Comparison of ENCODE assay signal across 15 mouse cellular contexts in the genomic region with DNA sequence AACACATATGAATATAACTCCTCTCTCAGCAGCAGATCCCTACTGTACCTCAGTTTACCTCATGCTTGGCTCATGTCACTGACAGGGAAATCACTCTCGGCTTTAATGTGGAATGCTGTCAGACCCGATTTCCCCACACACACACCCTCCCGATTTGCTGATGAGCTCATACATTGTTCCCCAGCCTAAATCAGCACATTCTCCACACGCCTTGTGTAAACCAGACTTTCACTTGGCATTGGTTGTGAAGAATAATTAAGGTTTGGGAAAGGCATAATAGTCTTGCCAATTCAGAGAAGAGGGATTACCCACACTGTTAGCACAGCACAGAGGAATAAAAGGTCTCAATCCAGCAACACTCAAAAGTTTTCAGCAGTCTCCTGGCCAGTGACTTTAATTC.
A peak's percentile ranks its signal among the peaks of the same experiment; 100 is the strongest.
DNase-seq lines count a peak whose midpoint lies in the region; ATAC-seq lines count a peak whose summit lies in the region.
"Had no signal": no experiment of that assay in that cellular context is flagged by ENCODE, and none has a peak within 500 bp of the region (broad histone marks: within the 10 kb centered on the region; RNA-seq: fewer than 3 reads in every experiment).

No protein-coding gene starts in this region.

- ATAC-seq in hindbrain, embryonic 12.5 days (ENCODE audit: low FRiP score) = peak; percentile 35; the same call in 1 of the 2 replicates
- ATAC-seq in embryonic facial prominence, embryonic 15.5 days (ENCODE audit: insufficient number of reproducible peaks, low FRiP score, low TSS enrichment, low read depth) = peak; percentile 69; the same call in 1 of the 2 replicates
- ATAC-seq in midbrain, embryonic 13.5 days = peak; percentile 60; the same call in 1 of the 2 replicates

- H3K4me3 ChIP-seq in hindbrain, embryonic 12.5 days = no peak overlapping the region
- H3K4me3 ChIP-seq in hindbrain, embryonic 10.5 days = no peak overlapping the region
- no peak overlapping the region for H3K4me3 ChIP-seq in embryonic facial prominence, embryonic 15.5 days (replicated peaks)
- no peak overlapping the region for H3K4me3 ChIP-seq in midbrain, embryonic 13.5 days (replicated peaks)
- H3K4me3 ChIP-seq: erythroblast, embryonic 14.5 days; heart, embryonic 12.5 days had no signal

- WGBS in hindbrain, embryonic 12.5 days = 70% methylated on average over 4 of the region's 4 CpGs
- 79% methylated on average over 4 of the region's 4 CpGs for WGBS in hindbrain, embryonic 10.5 days
- WGBS in embryonic facial prominence, embryonic 15.5 days = 30% methylated on average over 4 of the region's 4 CpGs
- WGBS in midbrain, embryonic 13.5 days = 43% methylated on average over 4 of the region's 4 CpGs

- H3K27ac ChIP-seq in hindbrain, embryonic 12.5 days = no peak overlapping the region
- no peak overlapping the region for H3K27ac ChIP-seq in hindbrain, embryonic 10.5 days
- no peak overlapping the region for H3K27ac ChIP-seq in embryonic facial prominence, embryonic 15.5 days (replicated peaks)
- H3K27ac ChIP-seq in midbrain, embryonic 13.5 days = no peak overlapping the region
- H3K27ac ChIP-seq: kidney, postnatal 0 days had no signal

- H3K4me1 ChIP-seq in hindbrain, embryonic 12.5 days = no peaks in the 10 kb centered on the region
- no peaks in the 10 kb centered on the region for H3K4me1 ChIP-seq in hindbrain, embryonic 10.5 days (replicated peaks)
- H3K4me1 ChIP-seq in embryonic facial prominence, embryonic 15.5 days = peaks cover 14% of the 10 kb centered on the region; the same call in 1 of the 2 replicates
- peaks cover 9% of the 10 kb centered on the region; the same call in 1 of the 2 replicates for H3K4me1 ChIP-seq in midbrain, embryonic 13.5 days (replicated peaks)
- H3K4me1 ChIP-seq: heart, embryonic 12.5 days had no signal

- H3K27me3 ChIP-seq in hindbrain, embryonic 12.5 days = no peaks in the 10 kb centered on the region
- H3K27me3 ChIP-seq in hindbrain, embryonic 10.5 days (ENCODE audit: insufficient read depth, poor library complexity, severe bottlenecking) = no peaks in the 10 kb centered on the region
- no peaks in the 10 kb centered on the region for H3K27me3 ChIP-seq in embryonic facial prominence, embryonic 15.5 days
- H3K27me3 ChIP-seq in midbrain, embryonic 13.5 days = no peaks in the 10 kb centered on the region

- H3K9ac ChIP-seq in hindbrain, embryonic 12.5 days = no peak overlapping the region
- H3K9ac ChIP-seq in embryonic facial prominence, embryonic 15.5 days = no peak overlapping the region
- H3K9ac ChIP-seq in midbrain, embryonic 13.5 days (replicated peaks) = no peak overlapping the region
- H3K9ac ChIP-seq: heart, embryonic 12.5 days had no signal

- H3K36me3 ChIP-seq in hindbrain, embryonic 12.5 days = no peaks in the 10 kb centered on the region
- H3K36me3 ChIP-seq in hindbrain, embryonic 10.5 days = no peaks in the 10 kb centered on the region
- H3K36me3 ChIP-seq in embryonic facial prominence, embryonic 15.5 days = no peaks in the 10 kb centered on the region
- H3K36me3 ChIP-seq in midbrain, embryonic 13.5 days = no peaks in the 10 kb centered on the region
- H3K36me3 ChIP-seq: heart, embryonic 12.5 days had no signal

- DNase-seq in hindbrain, embryonic 10.5 days (ENCODE audit: low spot score) = no peak
- peak; percentile 46 for DNase-seq in NIH3T3 (ENCODE audit: low read depth)
- DNase-seq in thymus, adult 18-20 months = no peak
- no peak for DNase-seq in thymus, postnatal 4 days
- no peak for DNase-seq in embryo, embryonic 9.5 days (ENCODE audit: extremely low spot score)
- DNase-seq: cerebellum, postnatal 36 days; gastrocnemius, postnatal 10 days; left cerebral cortex, postnatal 4 days; lung, postnatal 4 days had no signal

- no peaks in the 10 kb centered on the region for H3K9me3 ChIP-seq in hindbrain, embryonic 12.5 days (replicated peaks)
- H3K9me3 ChIP-seq in hindbrain, embryonic 10.5 days = no peaks in the 10 kb centered on the region
- H3K9me3 ChIP-seq in embryonic facial prominence, embryonic 15.5 days (replicated peaks) = no peaks in the 10 kb centered on the region
- H3K9me3 ChIP-seq in midbrain, embryonic 13.5 days = no peaks in the 10 kb centered on the region
- H3K9me3 ChIP-seq: heart, embryonic 12.5 days had no signal

- no peak overlapping the region for H3K4me2 ChIP-seq in hindbrain, embryonic 12.5 days (replicated peaks)
- no peak overlapping the region for H3K4me2 ChIP-seq in embryonic facial prominence, embryonic 15.5 days (replicated peaks)
- no peak overlapping the region for H3K4me2 ChIP-seq in midbrain, embryonic 13.5 days (replicated peaks)
- H3K4me2 ChIP-seq: heart, embryonic 12.5 days had no signal
